Comparison of ENCODE assay signal across 26 mouse cellular contexts in the genomic region with DNA sequence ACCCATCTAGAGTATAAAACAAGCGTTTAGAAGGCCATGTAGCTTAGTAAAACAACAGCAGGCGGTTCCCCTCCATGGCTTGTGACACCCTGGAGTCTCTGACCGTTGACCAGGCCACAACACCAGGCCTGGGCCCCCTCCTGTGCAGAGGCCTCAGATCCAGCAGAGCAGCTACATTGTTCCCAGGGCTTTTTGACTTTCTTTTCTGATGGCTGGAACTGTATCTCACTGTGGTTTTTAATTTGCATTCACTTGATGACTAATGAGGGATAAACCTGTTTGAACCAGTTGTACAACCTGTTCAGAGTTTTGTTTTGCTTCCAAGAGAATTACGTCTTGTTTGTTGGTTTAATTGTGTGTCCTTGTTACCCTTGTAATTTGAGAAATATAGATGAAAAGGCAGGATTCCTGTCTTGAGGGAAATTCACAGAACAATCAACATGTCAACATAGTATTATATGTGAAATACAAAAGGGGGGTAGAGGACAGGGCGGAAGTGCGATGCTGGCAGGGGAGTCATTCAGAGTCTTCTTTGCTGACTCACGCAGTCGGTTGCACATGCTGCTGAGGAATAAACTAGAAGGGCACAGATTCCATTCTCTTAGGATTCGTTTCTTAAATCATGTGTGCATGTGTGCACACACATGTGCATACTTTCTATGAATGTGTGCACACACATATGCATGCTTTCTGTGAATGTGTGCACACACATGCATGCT. TPM values are rescaled to one million over a fixed set of nuclear protein-coding genes. Genes with fewer than 3 reads are reported as not detected.
DNase-seq lines count a peak whose midpoint lies in the region; ATAC-seq and TF ChIP-seq lines count a peak whose summit lies in the region.
"Had no signal": no experiment of that assay in that cellular context is flagged by ENCODE, and none has a peak within 500 bp of the region (broad histone marks: within the 10 kb centered on the region; RNA-seq: fewer than 3 reads in every experiment).

No protein-coding gene starts in this region.

- no peak overlapping the region for H3K27ac ChIP-seq in forebrain, postnatal 0 days (ENCODE audit: low read depth, low read length)
- no peak overlapping the region for H3K27ac ChIP-seq in forebrain, embryonic 14.5 days (ENCODE audit: low read depth, low read length)
- H3K27ac ChIP-seq in embryonic facial prominence, embryonic 13.5 days, result peak overlapping the region; percentile 62; the same call in 1 of the 2 replicates
- H3K27ac ChIP-seq: embryonic facial prominence, embryonic 12.5 days; heart, embryonic 13.5 days; hindbrain, postnatal 0 days; liver, embryonic 12.5 days; midbrain, embryonic 12.5 days; neural tube, embryonic 15.5 days had no signal

- no peak for TF ChIP-seq CTCF in forebrain, postnatal 0 days (IDR thresholded peaks at IDR 0.05; ENCODE audit: low read depth)

- H3K9me3 ChIP-seq in forebrain, postnatal 0 days (ENCODE audit: low read length), result no peaks in the 10 kb centered on the region
- H3K9me3 ChIP-seq in forebrain, embryonic 14.5 days (replicated peaks; ENCODE audit: control insufficient read depth, low read length), result no peaks in the 10 kb centered on the region
- H3K9me3 ChIP-seq in embryonic facial prominence, embryonic 13.5 days, result no peaks in the 10 kb centered on the region
- H3K9me3 ChIP-seq: embryonic facial prominence, embryonic 12.5 days; heart, embryonic 13.5 days; liver, embryonic 12.5 days; midbrain, embryonic 12.5 days; neural tube, embryonic 15.5 days had no signal

- 27% methylated on average over 9 of the region's 9 CpGs for WGBS in forebrain, postnatal 0 days
- WGBS in forebrain, embryonic 14.5 days, result 21% methylated on average over 9 of the region's 9 CpGs
- WGBS in embryonic facial prominence, embryonic 13.5 days, result 46% methylated on average over 9 of the region's 9 CpGs

- ATAC-seq in forebrain, postnatal 0 days, result peak; percentile 16; the same call in 1 of the 2 replicates
- no peak for ATAC-seq in forebrain, embryonic 14.5 days
- 0 out of 2 replicates have a peak, but pooled peaks have one; percentile 43 for ATAC-seq in embryonic facial prominence, embryonic 13.5 days (ENCODE audit: insufficient number of reproducible peaks, insufficient read depth, low FRiP score, low TSS enrichment, low read depth)
- no peak for ATAC-seq in granulocyte monocyte progenitor cell, adult 5-6 weeks (replicated peaks; ENCODE audit: poor library complexity, severe bottlenecking)
- ATAC-seq: hindbrain, postnatal 0 days; liver, embryonic 12.5 days had no signal

- no peak for DNase-seq in forebrain, postnatal 0 days
- no peak for DNase-seq in forebrain, embryonic 14.5 days (ENCODE audit: low spot score)
- DNase-seq in urinary bladder, postnatal 14 days (ENCODE audit: low spot score), result peak; percentile 46
- no peak for DNase-seq in urinary bladder, postnatal 25 days (ENCODE audit: low spot score)
- no peak for DNase-seq in thymus, postnatal 14 days
- DNase-seq in B cell, adult 2 months, result no peak
- DNase-seq: adrenal gland, postnatal 10 days; cerebellum, adult 11 months; cerebellum, postnatal 25 days; heart, postnatal 36 days; kidney, adult 11 months; lung, embryonic 14.5 days; lung, postnatal 4 days; right cerebral cortex, postnatal 25 days; thymus, adult 18-20 months had no signal

- no peaks in the 10 kb centered on the region for H3K27me3 ChIP-seq in forebrain, postnatal 0 days (ENCODE audit: insufficient read depth, low read length)
- no peaks in the 10 kb centered on the region for H3K27me3 ChIP-seq in forebrain, embryonic 14.5 days (replicated peaks; ENCODE audit: control insufficient read depth, insufficient read depth, low read length)
- no peaks in the 10 kb centered on the region for H3K27me3 ChIP-seq in embryonic facial prominence, embryonic 13.5 days
- H3K27me3 ChIP-seq: embryonic facial prominence, embryonic 12.5 days; neural tube, embryonic 15.5 days had no signal

- no peaks in the 10 kb centered on the region for H3K36me3 ChIP-seq in forebrain, postnatal 0 days (ENCODE audit: insufficient read depth)
- H3K36me3 ChIP-seq in forebrain, embryonic 14.5 days (ENCODE audit: control insufficient read depth, insufficient read depth, low read length), result no peaks in the 10 kb centered on the region
- H3K36me3 ChIP-seq in embryonic facial prominence, embryonic 13.5 days, result no peaks in the 10 kb centered on the region
- H3K36me3 ChIP-seq: embryonic facial prominence, embryonic 12.5 days; heart, embryonic 13.5 days; liver, embryonic 12.5 days; midbrain, embryonic 12.5 days; neural tube, embryonic 15.5 days had no signal

- H3K4me3 ChIP-seq in forebrain, postnatal 0 days (ENCODE audit: low read depth, low read length), result no peak overlapping the region
- H3K4me3 ChIP-seq in forebrain, embryonic 14.5 days (ENCODE audit: low read depth, low read length), result no peak overlapping the region
- H3K4me3 ChIP-seq in embryonic facial prominence, embryonic 13.5 days, result no peak overlapping the region
- H3K4me3 ChIP-seq: embryonic facial prominence, embryonic 12.5 days; heart, embryonic 13.5 days; liver, embryonic 12.5 days; midbrain, embryonic 12.5 days; myocyte; neural tube, embryonic 15.5 days had no signal

- no peak overlapping the region for H3K4me2 ChIP-seq in forebrain, postnatal 0 days (ENCODE audit: low read depth)
- no peak overlapping the region for H3K4me2 ChIP-seq in forebrain, embryonic 14.5 days (ENCODE audit: low read length)
- H3K4me2 ChIP-seq in embryonic facial prominence, embryonic 13.5 days, result no peak overlapping the region
- H3K4me2 ChIP-seq: embryonic facial prominence, embryonic 12.5 days; heart, embryonic 13.5 days; liver, embryonic 12.5 days; lung, embryonic 14.5 days; midbrain, embryonic 12.5 days; neural tube, embryonic 15.5 days had no signal

- no peaks in the 10 kb centered on the region for H3K4me1 ChIP-seq in forebrain, postnatal 0 days (ENCODE audit: insufficient read depth)
- H3K4me1 ChIP-seq in forebrain, embryonic 14.5 days (ENCODE audit: control insufficient read depth, insufficient read depth, low read length), result peaks cover 7% of the 10 kb centered on the region; the same call in 1 of the 2 replicates
- H3K4me1 ChIP-seq in embryonic facial prominence, embryonic 13.5 days, result peaks cover 19% of the 10 kb centered on the region
- H3K4me1 ChIP-seq: embryonic facial prominence, embryonic 12.5 days; heart, embryonic 13.5 days; liver, embryonic 12.5 days had no signal

- no peak overlapping the region for H3K9ac ChIP-seq in forebrain, postnatal 0 days
- H3K9ac ChIP-seq in forebrain, embryonic 14.5 days (ENCODE audit: low read length), result no peak overlapping the region
- no peak overlapping the region for H3K9ac ChIP-seq in embryonic facial prominence, embryonic 13.5 days
- H3K9ac ChIP-seq: embryonic facial prominence, embryonic 12.5 days; heart, embryonic 13.5 days; liver, embryonic 12.5 days; lung, embryonic 14.5 days; midbrain, embryonic 12.5 days; neural tube, embryonic 15.5 days had no signal

RNA-seq across cellular contexts. Expression of gene Rpl14, which starts 22.3 kb away (rescaled TPM):
- 449 and 763 TPM in 2 replicates for total RNA-seq in forebrain, postnatal 0 days (2014; rRNA removed)
- 491 and 597 TPM in 2 replicates for polyA plus RNA-seq in forebrain, postnatal 0 days (2015; fragmentation: Nextera tagmentation; extraction: Ambion mirVana)
- 510 and 595 TPM in 2 replicates for polyA plus RNA-seq in forebrain, embryonic 14.5 days (2014; fragmentation: Nextera tagmentation; extraction: Ambion mirVana)
- 771 and 950 TPM in 2 replicates for polyA plus RNA-seq in embryonic facial prominence, embryonic 13.5 days (2015; fragmentation: Nextera tagmentation; extraction: Ambion mirVana)
- total RNA-seq in granulocyte monocyte progenitor cell, adult 5-6 weeks (2014; fragmentation: Nextera tagmentation), result 1,591 and 1,842 TPM in 2 replicates
- total RNA-seq in granulocyte monocyte progenitor cell, adult 5-6 weeks (2017), result 1,837 and 2,050 TPM in 2 replicates

RNA-seq across cellular contexts. Expression of gene Entpd3, which starts 53.9 kb away (rescaled TPM):
- 3.6 and 5.5 TPM in 2 replicates for total RNA-seq in forebrain, postnatal 0 days (2014; rRNA removed)
- polyA plus RNA-seq in forebrain, postnatal 0 days (2015; fragmentation: Nextera tagmentation; extraction: Ambion mirVana), result 3.6 and 3.7 TPM in 2 replicates
- 1.1 and 1.5 TPM in 2 replicates for polyA plus RNA-seq in forebrain, embryonic 14.5 days (2014; fragmentation: Nextera tagmentation; extraction: Ambion mirVana)
- 5.8 and 6.7 TPM in 2 replicates for polyA plus RNA-seq in embryonic facial prominence, embryonic 13.5 days (2015; fragmentation: Nextera tagmentation; extraction: Ambion mirVana)
- not detected in 2 replicates for total RNA-seq in granulocyte monocyte progenitor cell, adult 5-6 weeks (2014; fragmentation: Nextera tagmentation)
- not detected in 2 replicates for total RNA-seq in granulocyte monocyte progenitor cell, adult 5-6 weeks (2017)
- total RNA-seq: gastrocnemius, postnatal 4 days; heart, postnatal 36 days had no signal
- polyA plus RNA-seq: forebrain, embryonic 11.5 days; liver, embryonic 12.5 days had no signal

Comparison
In these comparisons a context has a peak if more than half of its experiments do, and no peak if none do; other contexts are left out.
1. ATAC-seq: peak in forebrain, postnatal 0 days (single experiment) and embryonic facial prominence, embryonic 13.5 days (single experiment); none in forebrain, embryonic 14.5 days (single experiment) and granulocyte monocyte progenitor cell, adult 5-6 weeks (single experiment).